Mouse (Mus musculus) stomach, postnatal 0 days (tissue): Measurements from ENCODE around the gene Slc35c1.

Experiments used
- CTCF ChIP-seq: IDR thresholded peaks from 2 replicates; pipeline ENCODE4 v1.5.1; 2016; ENCODE audit warnings: antibody characterized with exemption, low read depth, mild to moderate bottlenecking, moderate library complexity
- EP300 ChIP-seq: optimal IDR thresholded peaks from 2 replicates; pipeline ENCODE3; 2016; ENCODE audit warnings: antibody characterized with exemption

GRCm38 (mm10) chr2:92493656-92494390 lies 33.5 kb upstream of the Slc35c1 start:
- TF ChIP-seq CTCF (no peak), EP300 (no peak)
